Mouse (Mus musculus) midbrain, embryonic 16.5 days (tissue): Measurements from ENCODE around the gene Pvr. TPM values are rescaled to one million over a fixed set of nuclear protein-coding genes. Genes with fewer than 3 reads are reported as not detected.

Source experiments
- ATAC-seq: fragments of 200-750 bp; cut with Nextera tagmentation; 2 replicates; pipeline ENCODE4 v1.8.0; 2017; ENCODE audit warnings: moderate TSS enrichment
- H3K27ac ChIP-seq: fragments of 300-500 bp; sonication (generic); 2 replicates; pipeline ENCODE4 v1.5.1; 2014; ENCODE audit warnings: mild to moderate bottlenecking, low read length, mixed read lengths
- H3K27me3 ChIP-seq: fragments of 300-500 bp; sonication (generic); 2 replicates; pipeline ENCODE4 v1.6.1; 2014; ENCODE audit warnings: low read depth, low read length, mixed read lengths; ENCODE audit not compliant: control insufficient read depth, insufficient read depth
- H3K36me3 ChIP-seq: fragments of 300-500 bp; sonication (generic); 2 replicates; pipeline ENCODE4 v1.6.1; 2014; ENCODE audit warnings: mild to moderate bottlenecking, low read length, moderate library complexity, mixed read lengths; ENCODE audit not compliant: control insufficient read depth, insufficient read depth
- H3K4me1 ChIP-seq: fragments of 300-500 bp; sonication (generic); 2 replicates; pipeline ENCODE4 v1.6.1; 2014; ENCODE audit warnings: mild to moderate bottlenecking, low read length, mixed read lengths; ENCODE audit not compliant: control insufficient read depth, insufficient read depth
- H3K4me2 ChIP-seq: fragments of 300-500 bp; sonication (generic); 2 replicates; pipeline ENCODE4 v1.6.1; 2014; ENCODE audit warnings: mild to moderate bottlenecking, low read length, mixed read lengths
- H3K4me3 ChIP-seq: fragments of 300-500 bp; sonication (generic); 2 replicates; pipeline ENCODE4 v1.5.1; 2014; ENCODE audit warnings: low read depth, mild to moderate bottlenecking, low read length, moderate library complexity, mixed read lengths
- H3K9ac ChIP-seq: fragments of 300-500 bp; sonication (generic); 2 replicates; pipeline ENCODE4 v1.6.1; 2014; ENCODE audit warnings: low read depth, low read length, mixed read lengths
- H3K9me3 ChIP-seq: fragments of 300-500 bp; sonication (generic); replicated peaks from 2 replicates; pipeline ENCODE4 v1.6.1; 2014; ENCODE audit warnings: mild to moderate bottlenecking, low read length, mixed read lengths; ENCODE audit not compliant: control insufficient read depth, poor library complexity, severe bottlenecking
- WGBS: fragments of 180-500 bp; shearing (Covaris S2); extraction: QIAGEN DNeasy Blood & Tissue Kit; methylation state at CpG from one replicate; pipeline ENCODE4 v1.1.7; 2014; 5-methylcytosine and 5-hydroxymethylcytosine counted together
- polyA plus RNA-seq: library from polyadenylated mRNA; unstranded; fragments of >200 nt; fragmentation: Nextera tagmentation; extraction: Ambion mirVana; gene quantifications from 2 replicates; pipeline ENCODE4 v1.2.1, GENCODE M21; 2015

Pvr gene
- polyA plus RNA-seq, 1 experiment from 2014 or later = 9.3 TPM

GRCm38 (mm10) chr7:19952320-19952986 is 31.5 kb upstream of the Pvr start:
- WGBS = 40% methylated on average over 10 of the region's 10 CpGs
- H3K4me2 ChIP-seq = no peak overlapping the region
- H3K27me3 ChIP-seq = no peaks in the 10 kb centered on the region
- H3K36me3 ChIP-seq = no peaks in the 10 kb centered on the region
- ATAC-seq = no peak
- H3K4me1 ChIP-seq = no peaks in the 10 kb centered on the region
- no peak overlapping the region for H3K9ac ChIP-seq
- no peaks in the 10 kb centered on the region for H3K9me3 ChIP-seq
- H3K4me3 ChIP-seq = no peak overlapping the region
- no peak overlapping the region for H3K27ac ChIP-seq

- Histone ChIP-seq H3K4me3 (no peak within 1 kb of the TSS), H3K9ac (no peak within 1 kb of the TSS), H3K4me1 (no peaks in the 10 kb centered on the region), H3K27me3 (no peaks in the 10 kb centered on the region), H3K27ac (no peak within 1 kb of the TSS), H3K4me2 (no peak within 1 kb of the TSS), H3K36me3 (no peaks in the 10 kb centered on the region), H3K9me3 (no peaks in the 10 kb centered on the region)
- ATAC-seq = no peak
- WGBS = 66% methylated on average over 9 of the region's 9 CpGs
These were observed 29.6 kb upstream of the Pvr start, which contains the start of gene Igsf23 for GRCm38 (mm10) chr7:19950589-19950988. TSS of gene Igsf23 (minus strand) at chr7:19950756.

- ATAC-seq = no peak
- no peak overlapping the region for H3K4me3 ChIP-seq
- no peak overlapping the region for H3K9ac ChIP-seq
- H3K27ac ChIP-seq = no peak overlapping the region
- WGBS = 69% methylated on average over 10 of the region's 10 CpGs
- no peaks in the 10 kb centered on the region for H3K36me3 ChIP-seq
- H3K9me3 ChIP-seq = no peaks in the 10 kb centered on the region
- H3K4me1 ChIP-seq = no peaks in the 10 kb centered on the region
- no peak overlapping the region for H3K4me2 ChIP-seq
- H3K27me3 ChIP-seq = no peaks in the 10 kb centered on the region
These were observed 29.0 kb upstream of the Pvr start for GRCm38 (mm10) chr7:19949996-19950395.

- no peak overlapping the region for H3K27ac ChIP-seq
- H3K9ac ChIP-seq = no peak overlapping the region
- H3K4me1 ChIP-seq = no peaks in the 10 kb centered on the region
- WGBS = 80% methylated on average over 12 of the region's 12 CpGs
- H3K4me3 ChIP-seq = no peak overlapping the region
- no peaks in the 10 kb centered on the region for H3K9me3 ChIP-seq
- no peak for ATAC-seq
- no peak overlapping the region for H3K4me2 ChIP-seq
- H3K27me3 ChIP-seq = no peaks in the 10 kb centered on the region
- H3K36me3 ChIP-seq = no peaks in the 10 kb centered on the region
These were observed 28.0 kb upstream of the Pvr start for GRCm38 (mm10) chr7:19948956-19949355.

- H3K27me3 ChIP-seq = no peaks in the 10 kb centered on the region
These were observed 25.0 kb upstream of the Pvr start for GRCm38 (mm10) chr7:19945821-19946515.

GRCm38 (mm10) chr7:19945201-19945600 is 24.2 kb upstream of the Pvr start:
- WGBS = 93% methylated on average over 5 of the region's 5 CpGs
- H3K27me3 ChIP-seq = no peaks in the 10 kb centered on the region
- H3K9ac ChIP-seq = no peak overlapping the region
- H3K4me2 ChIP-seq = no peak overlapping the region
- H3K4me1 ChIP-seq = no peaks in the 10 kb centered on the region
- H3K27ac ChIP-seq = no peak overlapping the region
- H3K9me3 ChIP-seq = no peaks in the 10 kb centered on the region
- no peak overlapping the region for H3K4me3 ChIP-seq
- ATAC-seq = no peak
- no peaks in the 10 kb centered on the region for H3K36me3 ChIP-seq

More at GRCm38 (mm10) chr7:19945821-19946515, 25.0 kb upstream of the Pvr start:
- Histone ChIP-seq H3K4me2 (no peak overlapping the region), H3K27ac (no peak overlapping the region), H3K9ac (no peak overlapping the region), H3K36me3 (no peaks in the 10 kb centered on the region), H3K4me1 (no peaks in the 10 kb centered on the region), H3K4me3 (no peak overlapping the region), H3K9me3 (no peaks in the 10 kb centered on the region)
- ATAC-seq = no peak
- 91% methylated on average over 13 of the region's 13 CpGs for WGBS

DNA sequence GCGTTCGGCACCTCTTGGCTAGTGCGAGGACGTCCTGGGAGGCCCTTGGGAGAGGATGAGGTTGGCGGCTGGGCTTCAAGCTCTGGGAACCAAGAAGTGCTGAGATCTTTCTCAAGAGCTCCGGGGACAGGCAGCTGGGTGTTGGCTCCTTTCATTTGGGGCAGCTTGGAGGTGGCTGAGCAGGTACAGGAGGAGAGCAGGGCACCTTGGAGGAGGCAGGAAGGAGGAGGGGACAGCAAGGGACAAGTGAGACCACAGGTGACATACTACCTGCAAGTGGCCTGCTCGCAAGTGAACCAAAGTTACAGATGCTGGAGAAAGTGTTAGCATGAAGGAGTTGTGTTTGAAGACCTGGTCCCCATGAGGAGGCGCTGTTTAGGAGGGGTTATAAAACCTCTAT is 23.7 kb upstream of the Pvr start:
- Histone ChIP-seq H3K9ac (no peak overlapping the region), H3K36me3 (no peaks in the 10 kb centered on the region), H3K4me2 (no peak overlapping the region), H3K4me3 (no peak overlapping the region), H3K27me3 (no peaks in the 10 kb centered on the region), H3K9me3 (no peaks in the 10 kb centered on the region), H3K27ac (no peak overlapping the region), H3K4me1 (no peaks in the 10 kb centered on the region)
- ATAC-seq = no peak
- WGBS = 94% methylated on average over 8 of the region's 8 CpGs

DNA sequence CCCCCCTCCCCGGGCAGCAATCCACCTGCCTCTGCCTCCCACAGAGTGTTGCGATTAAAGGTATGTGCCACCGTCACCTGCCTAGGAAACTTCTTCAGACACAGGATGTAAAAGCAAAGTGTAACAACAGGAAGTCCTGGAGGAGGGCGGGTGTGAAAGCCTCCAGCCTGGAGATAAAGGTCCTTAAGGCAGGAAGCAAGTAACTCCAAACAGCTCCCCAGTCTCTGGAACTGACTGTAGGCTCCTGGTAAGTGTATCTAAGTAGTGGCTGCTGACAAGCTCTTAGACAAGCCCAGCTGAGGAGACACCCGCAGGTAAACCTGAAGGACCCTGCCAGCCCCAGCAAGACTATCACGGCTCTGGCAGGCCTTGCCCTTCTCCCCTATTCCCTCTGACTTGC is 19.3 kb upstream of the Pvr start:
- H3K27ac ChIP-seq = no peak overlapping the region
- no peaks in the 10 kb centered on the region for H3K4me1 ChIP-seq
- no peak for ATAC-seq
- H3K36me3 ChIP-seq = no peaks in the 10 kb centered on the region
- 59% methylated on average over 4 of the region's 6 CpGs for WGBS
- no peak overlapping the region for H3K9ac ChIP-seq
- H3K27me3 ChIP-seq = no peaks in the 10 kb centered on the region
- H3K9me3 ChIP-seq = no peaks in the 10 kb centered on the region
- no peak overlapping the region for H3K4me3 ChIP-seq
- no peak overlapping the region for H3K4me2 ChIP-seq

DNA sequence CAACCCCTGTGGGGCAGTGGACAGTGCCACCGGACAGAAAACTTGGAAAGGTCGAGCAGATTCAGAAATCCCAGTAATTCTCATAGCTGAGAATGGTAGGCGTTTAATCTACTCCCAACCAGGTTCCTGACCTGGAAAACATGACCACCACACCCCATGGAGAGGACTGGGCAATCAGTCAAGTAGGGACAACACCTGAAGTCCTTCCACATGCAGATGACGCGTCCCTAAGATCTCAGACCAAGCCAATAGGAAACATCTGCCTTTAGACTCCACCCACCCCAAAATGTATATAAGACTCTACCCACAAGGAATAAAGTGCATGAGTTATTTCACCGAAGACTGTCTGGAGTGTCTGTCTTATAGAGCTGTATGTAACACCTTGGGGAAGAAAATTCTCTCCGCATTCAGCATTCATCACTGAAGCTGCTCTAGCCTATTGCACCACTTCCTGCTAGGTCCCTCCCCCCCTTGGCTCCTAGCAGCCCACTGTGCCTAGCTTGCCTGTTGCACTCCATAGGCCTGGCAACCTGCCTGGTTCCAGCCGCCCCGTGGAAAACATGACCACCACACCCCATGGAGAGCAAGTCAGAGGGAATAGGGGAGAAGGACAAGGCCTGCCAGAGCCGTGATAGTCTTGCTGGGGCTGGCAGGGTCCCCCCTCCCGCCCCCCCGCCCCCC is 18.7 kb upstream of the Pvr start:
- Histone ChIP-seq H3K27ac (no peak overlapping the region), H3K27me3 (no peaks in the 10 kb centered on the region), H3K4me3 (no peak overlapping the region), H3K9me3 (no peaks in the 10 kb centered on the region), H3K36me3 (no peaks in the 10 kb centered on the region), H3K4me2 (no peak overlapping the region), H3K4me1 (no peaks in the 10 kb centered on the region), H3K9ac (no peak overlapping the region)
- WGBS = 62% methylated on average over 10 of the region's 12 CpGs
- ATAC-seq = no peak
